Mouse (Mus musculus) CH12F3 (cell line): ENCODE data around the gene Ccr7.

Experiments used
- in situ Hi-C: fragments of 300-500 bp; cut with MboI; formaldehyde crosslinking; loops from 2 replicates; pipeline ENCODE4 v1.14.3; 2020; ENCODE audit warnings: low sequenced_read_pairs

Ccr7 gene

DNA sequence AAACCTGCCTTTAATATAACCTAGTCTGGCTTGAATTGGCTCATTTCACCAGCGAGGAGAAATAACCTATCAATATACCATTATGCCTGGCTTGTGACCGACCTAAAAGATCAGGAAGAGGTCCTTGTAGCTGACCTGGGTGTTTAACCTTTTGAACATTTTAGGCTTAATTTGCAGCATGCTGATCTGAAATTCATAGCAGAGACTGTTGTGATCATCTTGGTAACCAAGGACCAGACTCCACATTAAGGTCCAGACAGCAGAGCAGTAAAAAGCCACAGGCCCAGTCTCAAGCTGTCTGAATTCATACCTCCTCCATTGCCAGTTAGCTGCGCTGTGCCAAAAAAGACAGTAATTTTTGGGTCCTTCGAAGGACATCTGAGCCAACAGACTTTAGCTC, 59.1 kb downstream of the Ccr7 start:
- in situ Hi-C loops = no loop called here

- in situ Hi-C loops = no loop called here
These were observed 59.8 kb downstream of the Ccr7 start for GRCm38 (mm10) chr11:99094911-99095676.
